Mouse (Mus musculus) gonadal fat pad, adult 2 months (tissue): ENCODE results near the gene Dbp. TPM values are rescaled to one million over a fixed set of nuclear protein-coding genes. Genes with fewer than 3 reads are reported as not detected.

Experiments
- DNase-seq: peaks from one replicate; pipeline ENCODE4 v3.0.0-alpha.2; 2012; ENCODE audit warnings: low read depth
- polyA plus RNA-seq: library from polyadenylated mRNA; depleted of rRNA; stranded (reverse); fragments of >200 nt; gene quantifications from 2 replicates; pipeline ENCODE4 v1.2.3, GENCODE M21; 2012

The Dbp gene
- polyA plus RNA-seq, 1 experiment: 31.0 TPM

GRCm38 (mm10) chr7:45711316-45712021 lies 6.6 kb downstream of the Dbp start:
- DNase-seq: no peak

GRCm38 (mm10) chr7:45712022-45712757 lies 7.3 kb downstream of the Dbp start:
- DNase-seq: no peak

- no peak for DNase-seq
These were observed 8.5 kb downstream of the Dbp start for GRCm38 (mm10) chr7:45713396-45713795.

GRCm38 (mm10) chr7:45713881-45714520 lies 9.1 kb downstream of the Dbp start:
- no peak for DNase-seq

GRCm38 (mm10) chr7:45714630-45715089 lies 9.8 kb downstream of the Dbp start:
- no peak for DNase-seq

- no peak for DNase-seq
These were observed 10.3 kb downstream of the Dbp start, which contains the start of gene Rpl18 for GRCm38 (mm10) chr7:45715090-45715708. TSS of gene Rpl18 (plus strand) at chr7:45715457.

- DNase-seq: no peak
These were observed 11.0 kb downstream of the Dbp start for GRCm38 (mm10) chr7:45715741-45716459.

GRCm38 (mm10) chr7:45716460-45716857 lies 11.6 kb downstream of the Dbp start:
- no peak for DNase-seq

GRCm38 (mm10) chr7:45716952-45717917 lies 12.3 kb downstream of the Dbp start:
- DNase-seq: no peak

GRCm38 (mm10) chr7:45717918-45718297 lies 13.0 kb downstream of the Dbp start, which contains the start of gene Sphk2:
TSS of gene Sphk2 (minus strand) at chr7:45718002.
- DNase-seq: no peak

GRCm38 (mm10) chr7:45718331-45718730 lies 13.4 kb downstream of the Dbp start:
- DNase-seq: no peak

- no peak for DNase-seq
These were observed 14.3 kb downstream of the Dbp start for GRCm38 (mm10) chr7:45719180-45719579.

- DNase-seq: no peak
These were observed 15.0 kb downstream of the Dbp start for GRCm38 (mm10) chr7:45719738-45720412.

- DNase-seq: no peak
These were observed 15.7 kb downstream of the Dbp start, which contains the start of gene Fam83e for GRCm38 (mm10) chr7:45720413-45721233. TSS of gene Fam83e (plus strand) at chr7:45721212.

GRCm38 (mm10) chr7:45721234-45721571 lies 16.3 kb downstream of the Dbp start:
- DNase-seq: no peak

- no peak for DNase-seq
These were observed 16.9 kb downstream of the Dbp start for GRCm38 (mm10) chr7:45721642-45722347.

- DNase-seq: no peak
These were observed 17.4 kb downstream of the Dbp start for GRCm38 (mm10) chr7:45722348-45722713.

GRCm38 (mm10) chr7:45723301-45723700 lies 18.4 kb downstream of the Dbp start:
- DNase-seq: no peak
